Mouse (Mus musculus): ENCODE results near the gene St3gal2.
A peak's percentile ranks its signal among the peaks of the same experiment; 100 is the strongest.
"Not testable (repeated sequence)": the region's sequence is repeated elsewhere in the genome, so short reads cannot be mapped to it uniquely, and the experiment has no call there.

Gene St3gal2

DNA sequence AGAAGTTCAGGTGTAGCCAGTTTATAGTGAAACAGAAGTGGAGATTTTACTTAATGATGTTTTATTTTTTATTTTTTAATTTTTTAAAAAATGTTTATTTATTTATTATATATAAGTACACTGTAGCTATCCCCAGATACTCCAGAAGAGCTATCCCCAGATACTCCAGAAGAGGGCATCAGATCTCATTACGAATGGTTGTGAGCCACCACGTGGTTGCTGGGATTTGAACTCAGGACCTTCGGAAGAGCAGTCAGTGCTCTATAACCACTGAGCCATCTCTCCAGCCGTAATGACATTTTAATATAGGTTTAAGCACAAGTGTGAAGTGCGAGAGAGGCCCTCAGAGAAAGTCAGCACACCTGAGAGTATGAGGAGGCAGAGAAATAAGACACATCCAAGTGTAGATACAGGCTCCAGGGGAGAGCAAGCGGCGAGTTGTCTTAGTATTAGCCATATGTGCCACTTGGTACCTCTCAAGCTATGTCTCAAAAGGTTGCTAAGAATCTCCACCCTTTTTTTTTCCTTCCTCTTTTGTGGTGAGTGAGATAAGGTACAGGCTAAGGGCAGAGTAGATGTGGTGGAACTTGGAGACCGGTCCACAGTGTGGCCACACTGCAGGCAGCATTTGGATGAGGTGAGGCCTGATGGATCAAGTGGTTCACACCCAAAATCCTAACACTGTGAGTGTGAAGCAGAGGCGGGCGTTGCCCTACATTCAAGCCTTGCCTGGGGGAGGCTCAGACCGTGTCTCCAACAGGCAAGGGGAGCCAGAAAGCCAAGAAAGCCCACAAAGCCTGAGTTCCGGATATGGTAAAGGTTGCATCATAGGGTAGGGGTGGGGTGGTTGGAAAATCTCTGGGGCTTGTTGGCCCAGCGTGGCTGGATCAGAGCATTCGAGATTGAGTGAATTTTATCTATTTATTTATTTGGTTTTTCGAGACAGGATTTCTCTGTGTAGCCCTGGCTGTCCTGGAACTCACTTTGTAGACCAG lies 7.8 kb upstream of the St3gal2 start:
- DNase-seq (ENCODE audit: low spot score) = no peak

GRCm38 (mm10) chr8:110917415-110917814 lies 2.3 kb upstream of the St3gal2 start:
- no peak for DNase-seq (ENCODE audit: low spot score)

GRCm38 (mm10) chr8:110918027-110918426 lies 1.7 kb upstream of the St3gal2 start:
- no peak for DNase-seq (ENCODE audit: low spot score)

GRCm38 (mm10) chr8:110918460-110918859 lies 1.3 kb upstream of the St3gal2 start:
- no peak for DNase-seq (ENCODE audit: low spot score)

DNA sequence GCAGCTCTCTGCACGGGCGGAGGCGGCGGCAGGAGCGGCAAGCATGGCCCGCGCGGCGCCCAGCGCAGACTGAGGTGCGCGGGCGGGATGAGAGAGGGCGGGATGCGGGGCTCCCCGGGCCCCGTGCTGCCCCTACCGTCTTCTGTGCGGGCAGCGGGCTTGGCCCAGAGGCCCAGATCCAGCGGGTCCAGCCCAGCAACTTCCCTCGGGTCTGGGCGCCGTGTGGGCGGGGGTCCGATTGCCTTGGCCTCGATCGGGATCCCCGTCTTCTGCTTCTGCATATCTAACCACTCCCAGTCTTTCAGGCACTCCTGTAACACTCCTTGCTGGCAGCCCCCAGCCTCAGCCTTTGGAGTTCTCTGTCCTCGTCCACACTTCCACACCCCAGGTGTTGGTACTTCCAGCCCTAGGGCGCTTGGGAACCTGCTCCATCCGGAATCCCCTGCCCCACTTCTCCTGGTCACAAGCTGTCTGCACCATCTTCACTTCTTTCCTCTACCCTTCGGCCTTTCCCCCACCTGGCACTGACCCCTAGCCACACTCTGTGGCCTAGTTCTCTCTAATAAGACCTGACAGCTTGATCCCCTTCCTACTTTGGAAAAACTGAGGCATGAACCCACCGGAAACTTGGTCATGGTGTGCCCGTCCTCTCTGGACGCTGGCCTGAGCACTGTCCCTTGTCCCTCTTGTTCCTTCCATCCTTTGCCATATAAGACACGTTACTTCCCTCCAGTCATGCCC lies 480 bp downstream of the St3gal2 start:
- peak; percentile 66 for DNase-seq (ENCODE audit: low spot score)

DNA sequence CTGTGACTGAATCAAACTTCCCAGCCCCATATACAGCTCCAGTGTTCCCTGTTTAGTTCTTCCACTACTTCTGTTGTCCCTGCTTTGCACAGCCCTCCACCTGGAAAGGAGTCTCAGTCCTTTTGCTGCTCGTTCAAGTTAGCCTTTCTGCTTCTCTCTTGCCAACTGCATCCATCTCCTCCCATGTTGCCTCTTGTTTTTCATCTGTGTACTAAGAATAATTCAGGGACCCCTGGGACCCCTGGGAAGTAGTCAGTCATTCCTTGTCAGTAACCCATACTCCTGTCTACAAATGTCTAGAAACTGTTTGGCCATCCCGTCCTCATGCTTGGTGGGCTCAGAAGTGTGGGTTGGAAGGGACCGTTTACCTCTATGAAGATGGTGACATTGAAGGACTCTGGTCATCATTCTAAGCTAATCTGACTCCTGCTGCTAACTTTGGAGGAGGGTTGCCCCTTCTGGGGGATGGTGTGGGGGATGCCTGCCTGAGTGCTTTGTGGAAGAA lies 1.1 kb downstream of the St3gal2 start:
- no peak for DNase-seq (ENCODE audit: low spot score)

DNA sequence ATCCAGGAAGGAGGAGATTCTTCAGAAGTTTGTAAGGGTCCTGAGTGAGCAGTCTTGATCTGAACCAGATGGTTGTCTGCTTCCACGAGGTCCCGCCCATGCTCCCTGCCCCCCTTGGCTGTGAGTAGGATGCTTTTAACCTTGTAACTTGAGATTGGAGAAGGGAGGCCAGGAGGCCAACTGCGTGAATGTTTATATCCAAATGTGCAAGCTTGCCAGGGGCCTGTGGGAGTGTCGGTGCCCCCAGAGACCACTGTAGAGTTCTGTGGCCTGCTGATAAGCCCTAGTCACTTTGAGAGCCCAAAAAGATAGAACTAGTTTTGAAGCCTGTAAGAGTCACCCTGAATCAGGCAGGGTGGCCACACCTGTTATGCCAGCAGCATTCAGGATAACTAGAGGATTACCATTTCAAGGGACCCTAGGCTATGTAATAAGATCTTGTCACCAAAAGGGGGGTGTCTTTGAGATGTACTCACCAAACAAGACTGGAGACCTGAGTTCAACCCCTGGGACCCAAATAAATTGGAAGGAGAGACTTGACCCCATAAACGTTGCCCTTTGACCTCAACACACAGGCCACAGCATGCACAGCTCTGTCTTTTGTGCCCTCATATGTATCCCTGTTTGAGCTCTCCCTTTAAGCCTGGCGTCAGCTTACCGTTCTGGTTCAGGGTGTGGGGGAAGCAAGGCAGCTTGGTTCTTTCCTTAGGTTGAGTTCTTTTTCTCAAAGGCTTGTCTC lies 1.9 kb downstream of the St3gal2 start:
- no peak for DNase-seq (ENCODE audit: low spot score)

- DNase-seq (ENCODE audit: low spot score) = no peak
Measured at GRCm38 (mm10) chr8:110925691-110926140, 6.0 kb downstream of the St3gal2 start.

- no peak for DNase-seq (ENCODE audit: low spot score)
Measured at GRCm38 (mm10) chr8:110926690-110927089, 7.0 kb downstream of the St3gal2 start.

DNA sequence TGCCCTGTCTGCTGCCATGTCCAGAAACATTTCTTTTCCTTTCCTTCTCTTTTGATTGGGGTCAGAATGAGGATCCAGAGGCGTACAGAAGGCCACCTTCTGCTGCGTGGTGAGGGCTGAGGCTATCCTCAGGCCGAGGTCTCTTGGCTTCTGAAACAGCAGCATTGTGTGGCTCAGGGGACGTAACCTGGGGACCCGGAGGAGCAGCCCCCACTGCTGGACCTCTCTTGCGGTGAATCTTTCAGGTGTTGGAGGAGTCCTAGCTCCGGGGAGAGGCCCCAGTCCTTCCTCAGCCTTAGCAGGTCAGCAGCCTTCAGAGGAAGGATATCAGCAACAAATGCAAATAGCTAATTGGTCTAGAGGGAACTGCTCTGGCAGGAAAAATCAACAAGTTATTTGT lies 8.7 kb downstream of the St3gal2 start:
- DNase-seq (ENCODE audit: low spot score) = no peak

GRCm38 (mm10) chr8:110929066-110929465 lies 9.3 kb downstream of the St3gal2 start:
- DNase-seq (ENCODE audit: low spot score) = no peak

DNA sequence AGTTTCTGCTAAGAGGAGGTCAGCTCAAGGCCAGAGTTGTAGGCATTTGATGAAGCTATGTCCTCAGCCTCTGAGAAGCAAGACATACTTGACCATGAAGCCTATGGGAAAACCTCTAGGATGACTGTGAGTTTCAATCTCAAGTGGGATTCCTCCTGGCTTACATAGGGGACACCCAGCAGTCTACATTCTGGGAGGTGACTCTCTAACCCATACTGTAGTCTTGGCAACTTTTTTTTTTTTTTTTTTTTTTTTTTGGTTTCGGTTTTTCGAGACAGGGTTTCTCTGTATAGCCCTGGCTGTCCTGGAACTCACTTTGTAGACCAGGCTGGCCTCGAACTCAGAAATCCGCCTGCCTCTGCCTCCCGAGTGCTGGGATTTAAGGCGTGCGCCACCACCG lies 9.9 kb downstream of the St3gal2 start:
- not testable (repeated sequence) for DNase-seq (ENCODE audit: low spot score)

DNA sequence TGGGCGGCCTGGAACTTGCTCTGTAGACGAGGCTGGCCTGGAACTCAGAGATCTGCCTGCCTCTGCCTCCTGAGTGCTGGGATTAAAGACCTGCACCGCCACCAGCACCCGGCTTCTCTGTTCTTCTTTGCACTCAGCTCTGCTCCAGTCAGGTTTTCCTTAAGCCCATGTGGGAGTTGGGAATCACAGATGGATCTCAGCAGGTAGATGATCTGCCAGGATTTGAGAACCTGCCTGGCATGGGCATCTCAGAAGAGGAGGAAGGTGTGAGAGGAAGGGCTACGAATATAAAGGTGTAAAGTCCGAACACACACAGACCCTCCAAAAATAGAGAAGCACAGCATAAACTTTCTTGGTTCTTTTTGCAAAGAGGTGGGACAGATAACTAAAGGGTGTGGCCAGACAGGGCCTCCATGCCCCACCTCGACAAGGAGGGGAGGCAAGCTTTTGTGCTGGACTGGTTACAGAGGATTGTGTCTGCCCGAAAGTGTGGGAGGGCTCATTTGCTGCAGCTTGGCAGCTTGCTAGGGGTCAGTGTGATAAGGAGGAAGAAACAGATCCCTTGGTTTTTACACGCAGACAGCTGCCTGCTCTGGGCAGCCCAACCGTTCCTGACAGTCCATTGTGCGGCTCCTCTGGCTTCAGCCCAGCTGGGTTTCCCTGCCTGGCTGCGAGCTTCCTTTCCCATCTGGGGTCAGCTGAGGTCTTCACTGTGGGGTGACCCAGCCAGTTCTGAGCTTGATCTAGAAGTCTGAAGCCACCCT lies 11.6 kb downstream of the St3gal2 start:
- DNase-seq (ENCODE audit: low spot score) = no peak

DNA sequence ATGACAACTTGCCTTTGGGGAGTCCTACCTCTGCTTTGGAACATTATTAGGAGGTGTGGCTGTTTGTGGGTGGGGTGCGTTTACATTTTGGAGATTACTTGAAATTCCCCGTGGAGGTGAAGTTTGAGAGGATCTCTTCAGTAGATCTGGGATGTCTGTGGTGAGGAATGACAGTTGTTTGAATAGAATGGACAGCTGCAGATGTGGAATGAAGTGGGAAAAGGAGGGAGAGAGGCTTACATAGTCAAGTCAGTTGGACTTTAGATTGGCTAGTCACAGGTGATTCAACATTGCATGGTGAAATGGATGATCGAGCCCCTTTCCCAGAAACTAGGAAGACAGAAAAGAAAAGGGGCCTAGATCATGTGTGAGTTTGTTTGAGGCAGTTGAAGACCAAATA lies 12.7 kb downstream of the St3gal2 start:
- no peak for DNase-seq (ENCODE audit: low spot score)

DNA sequence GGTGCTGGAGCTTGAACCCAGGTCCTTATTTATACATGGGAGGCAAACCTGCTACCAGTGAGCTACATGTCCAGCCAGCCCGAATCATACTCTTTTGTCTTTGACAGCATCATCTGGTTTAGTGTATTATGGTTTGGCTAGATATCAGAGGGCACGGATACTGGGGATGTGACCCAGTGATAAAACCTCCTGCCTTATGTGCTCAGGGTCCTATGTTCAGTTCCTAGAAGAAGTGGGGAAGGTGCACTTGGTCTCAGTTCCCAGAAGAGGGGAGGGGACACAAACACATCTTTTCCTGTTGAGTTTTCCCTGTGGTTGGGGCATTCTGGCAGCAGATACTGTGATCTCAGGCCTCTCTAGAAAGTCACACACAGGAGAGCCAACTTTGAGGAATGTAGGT lies 13.6 kb downstream of the St3gal2 start:
- DNase-seq (ENCODE audit: low spot score) = no peak

DNA sequence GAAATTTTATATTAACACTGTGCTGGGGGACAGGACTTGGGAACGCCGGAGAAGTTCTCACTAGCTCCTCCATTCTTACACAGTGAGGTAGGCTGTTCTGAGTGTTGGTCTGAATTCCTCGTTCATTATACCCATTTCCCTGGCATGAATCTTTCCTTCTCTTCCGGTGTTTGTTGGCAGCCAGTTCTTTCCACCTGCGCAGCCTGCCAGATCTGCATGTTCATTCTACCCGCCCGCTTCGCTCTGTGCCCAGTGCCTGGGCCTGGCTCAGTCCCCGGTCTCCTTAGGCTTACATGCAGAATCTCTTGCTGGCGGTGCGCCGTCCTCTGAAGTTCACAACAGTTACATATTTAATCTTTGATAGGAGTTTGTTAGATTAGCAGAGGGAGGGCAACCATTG lies 16.5 kb downstream of the St3gal2 start:
- peak; percentile 54 for DNase-seq (ENCODE audit: low spot score)

DNA sequence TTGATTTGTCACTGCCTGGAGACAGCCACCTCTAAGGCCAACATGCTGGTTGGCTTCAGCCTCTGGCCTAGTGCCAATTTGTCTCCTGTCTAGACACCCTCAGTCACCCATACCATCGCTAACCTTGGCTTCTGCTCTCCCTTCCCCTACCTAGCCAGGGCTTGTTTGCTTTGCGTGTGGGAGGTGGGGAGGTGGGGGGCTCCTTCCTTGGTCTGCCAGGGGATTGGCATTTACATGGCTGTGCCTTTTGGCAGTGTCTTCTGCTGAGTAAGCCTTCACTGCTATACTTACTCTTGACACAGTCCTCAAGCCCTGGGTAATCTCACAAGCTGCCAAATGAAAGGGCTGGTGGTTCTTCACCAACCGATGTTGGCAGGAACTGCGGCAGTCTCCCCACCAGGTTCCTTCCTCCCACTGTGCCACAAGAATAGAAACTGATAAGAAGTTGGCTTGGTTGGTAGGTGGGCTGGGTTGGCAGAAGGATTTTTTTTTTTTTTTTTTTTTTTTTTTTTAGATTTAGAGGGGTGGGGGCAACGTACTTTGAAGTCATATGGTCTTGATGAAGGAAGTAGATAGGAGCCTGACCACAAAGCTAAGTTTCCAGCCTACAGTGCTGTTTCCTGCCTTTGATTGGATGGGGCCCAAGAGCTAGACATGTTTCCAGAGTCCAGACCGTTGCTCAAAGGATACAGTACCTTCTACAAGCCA lies 19.3 kb downstream of the St3gal2 start:
- DNase-seq (ENCODE audit: low spot score) = peak; percentile 69

DNA sequence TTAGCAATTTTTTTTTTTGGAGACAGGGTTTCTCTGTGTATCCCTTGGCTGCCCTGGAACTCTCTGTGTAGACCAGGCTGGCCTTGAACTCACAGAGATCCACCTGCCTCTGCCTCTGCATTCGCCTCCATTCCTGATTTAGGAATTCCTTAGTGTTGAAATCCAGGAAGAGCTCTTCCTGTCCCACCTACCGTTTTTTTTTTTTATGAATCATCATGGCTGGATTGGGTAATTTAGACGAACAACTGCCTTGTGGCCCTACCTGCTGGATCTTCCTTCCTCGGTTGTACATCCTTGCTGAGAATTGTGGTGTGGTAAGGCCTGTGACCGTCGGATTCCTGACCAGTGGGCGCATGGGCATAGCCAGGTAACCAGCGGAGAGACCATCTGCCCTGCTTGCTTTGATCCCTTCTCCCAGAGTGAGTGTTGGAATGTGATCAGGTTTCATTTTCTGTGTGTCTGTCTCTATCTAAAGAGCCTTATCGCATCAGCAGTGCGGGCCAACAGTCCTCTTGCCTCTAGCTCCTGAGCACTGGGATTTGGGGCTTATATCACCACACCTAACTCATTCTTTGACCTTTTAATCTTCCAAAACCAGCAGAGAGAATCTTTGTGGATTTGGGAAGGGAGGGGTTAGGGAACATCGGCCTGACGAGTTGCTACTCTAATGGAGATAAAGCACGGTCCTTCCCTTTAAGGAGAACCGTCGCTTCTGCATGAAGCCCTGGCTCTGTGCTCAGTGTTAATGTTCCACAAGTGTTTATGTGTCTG lies 21.1 kb downstream of the St3gal2 start:
- no peak for DNase-seq (ENCODE audit: low spot score)

GRCm38 (mm10) chr8:110941453-110941948 lies 21.8 kb downstream of the St3gal2 start:
- no peak for DNase-seq (ENCODE audit: low spot score)

All from layer of hippocampus, adult 11-12 months (tissue).